In the genomic region with DNA sequence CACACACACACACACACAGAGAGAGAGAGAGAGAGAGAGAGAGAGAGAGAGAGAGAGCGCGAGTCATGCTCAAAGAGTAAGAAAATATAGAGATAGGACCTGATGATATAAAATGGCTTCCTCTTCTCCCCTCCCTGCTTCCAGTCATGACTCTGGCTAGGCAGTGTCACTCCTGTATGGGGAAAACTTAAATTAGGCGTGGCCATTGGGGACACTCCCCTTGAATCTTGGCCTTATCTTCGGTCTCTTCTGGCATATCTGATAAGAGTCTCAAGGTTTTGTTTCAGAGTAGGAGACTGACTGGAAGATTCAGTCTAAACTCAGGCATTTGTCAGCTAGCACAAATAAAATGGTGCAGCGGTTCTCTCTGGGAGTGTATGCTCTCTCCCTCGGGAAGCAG, we compare ENCODE assay signal across 17 mouse cellular contexts.
"Had no signal": no experiment of that assay in that cellular context is flagged by ENCODE, and none has a peak within 500 bp of the region (broad histone marks: within the 10 kb centered on the region; RNA-seq: fewer than 3 reads in every experiment).

No protein-coding gene starts in this region.

- H3K9ac ChIP-seq: neural tube, embryonic 12.5 days; neural tube, embryonic 13.5 days; neural tube, embryonic 15.5 days; stomach, embryonic 15.5 days had no signal

- H3K27ac ChIP-seq: neural tube, embryonic 12.5 days; neural tube, embryonic 13.5 days; neural tube, embryonic 15.5 days; stomach, embryonic 15.5 days; stomach, postnatal 0 days had no signal

- H3K4me2 ChIP-seq: neural tube, embryonic 12.5 days; neural tube, embryonic 13.5 days; neural tube, embryonic 15.5 days; stomach, embryonic 15.5 days had no signal

- H3K4me1 ChIP-seq: neural tube, embryonic 12.5 days; neural tube, embryonic 13.5 days; neural tube, embryonic 15.5 days; stomach, embryonic 15.5 days had no signal

- H3K36me3 ChIP-seq: neural tube, embryonic 12.5 days; neural tube, embryonic 13.5 days; neural tube, embryonic 15.5 days; stomach, embryonic 15.5 days had no signal

- H3K9me3 ChIP-seq: neural tube, embryonic 12.5 days; neural tube, embryonic 13.5 days; neural tube, embryonic 15.5 days; stomach, embryonic 15.5 days had no signal

- DNase-seq: retina, postnatal 1 day; right cerebral cortex, adult 18-20 months; right cerebral cortex, postnatal 14 days; right cerebral cortex, postnatal 25 days; right cerebral cortex, postnatal 4 days; spleen, adult 18-20 months; thymus, adult 18-20 months; thymus, adult 2 months; thymus, postnatal 14 days; thymus, postnatal 25 days; thymus, postnatal 36 days; thymus, postnatal 4 days had no signal

- H3K4me3 ChIP-seq: neural tube, embryonic 12.5 days; neural tube, embryonic 13.5 days; neural tube, embryonic 15.5 days; stomach, embryonic 15.5 days had no signal

- H3K27me3 ChIP-seq: neural tube, embryonic 12.5 days; neural tube, embryonic 13.5 days; neural tube, embryonic 15.5 days; stomach, embryonic 15.5 days had no signal
